Mouse (Mus musculus) cerebellum, adult 2 months (tissue): ENCODE data around the gene Coa6.
A peak's percentile ranks its signal among the peaks of the same experiment; 100 is the strongest.

ENCODE experiments used
- CTCF ChIP-seq: fragments of 200-500 bp; IDR thresholded peaks from 2 replicates; pipeline ENCODE4 v1.5.1; 2011; ENCODE audit warnings: low read depth, mild to moderate bottlenecking, control low read depth, low read length, moderate library complexity, borderline replicate concordance; ENCODE audit not compliant: insufficient read depth
- POLR2A ChIP-seq: fragments of 200-500 bp; IDR thresholded peaks from 2 replicates; pipeline ENCODE4 v1.6.1; 2011; ENCODE audit warnings: low read length, control low read depth, borderline replicate concordance; ENCODE audit not compliant: insufficient read depth

GRCm38 (mm10) chr8:126460274-126460673 lies 38.0 kb downstream of the Coa6 start:
- no peak for TF ChIP-seq POLR2A
- peak; percentile 53; the same call in 1 of the 2 replicates for TF ChIP-seq CTCF
